Mouse (Mus musculus): ENCODE measurements around the gene Gm49358. TPM values are rescaled to one million over a fixed set of nuclear protein-coding genes. Genes with fewer than 3 reads are reported as not detected.

Gene Gm49358
- polyA plus RNA-seq, 1 experiment from 2014 or later: not detected

DNA sequence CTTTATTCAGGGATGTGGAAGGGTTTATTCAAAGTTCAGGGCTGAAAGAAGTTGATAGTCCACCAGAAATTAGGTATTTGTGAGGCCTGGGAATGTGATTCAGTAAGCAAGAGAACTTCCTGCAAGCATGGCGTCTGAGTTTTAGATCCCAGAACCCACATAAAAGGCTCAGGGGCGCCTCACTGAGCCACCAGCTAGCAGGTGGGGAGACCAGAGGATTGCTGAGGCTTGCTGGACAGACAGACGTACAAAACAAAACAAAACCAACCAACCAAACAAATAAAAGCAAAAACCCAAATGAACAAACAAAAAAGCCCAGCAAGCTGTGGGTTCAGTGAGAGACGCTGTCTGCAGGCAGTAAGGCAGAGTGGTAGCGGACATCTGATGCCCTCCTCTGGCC is 18.9 kb downstream of the Gm49358 start:
- H3K9ac ChIP-seq (ENCODE audit: low read length): no peak overlapping the region
- peak overlapping the region; percentile 73 for H3K27ac ChIP-seq (ENCODE audit: low read length)
- H3K4me3 ChIP-seq (replicated peaks; ENCODE audit: low read length): no peak overlapping the region
- no peak overlapping the region for H3K4me2 ChIP-seq (ENCODE audit: low read depth, low read length)
- 60% methylated on average over 5 of the region's 5 CpGs for WGBS
- H3K4me1 ChIP-seq (ENCODE audit: control insufficient read depth, insufficient read depth, low read length): peaks cover 13% of the 10 kb centered on the region; the same call in 1 of the 2 replicates
- no peaks in the 10 kb centered on the region for H3K9me3 ChIP-seq (replicated peaks; ENCODE audit: control insufficient read depth, low read length)
- no peak for ATAC-seq (ENCODE audit: insufficient read depth, low FRiP score)
- no peaks in the 10 kb centered on the region for H3K36me3 ChIP-seq (ENCODE audit: control insufficient read depth, insufficient read depth, low read length)
- no peaks in the 10 kb centered on the region for H3K27me3 ChIP-seq (ENCODE audit: control insufficient read depth, insufficient read depth, low read length)

DNA sequence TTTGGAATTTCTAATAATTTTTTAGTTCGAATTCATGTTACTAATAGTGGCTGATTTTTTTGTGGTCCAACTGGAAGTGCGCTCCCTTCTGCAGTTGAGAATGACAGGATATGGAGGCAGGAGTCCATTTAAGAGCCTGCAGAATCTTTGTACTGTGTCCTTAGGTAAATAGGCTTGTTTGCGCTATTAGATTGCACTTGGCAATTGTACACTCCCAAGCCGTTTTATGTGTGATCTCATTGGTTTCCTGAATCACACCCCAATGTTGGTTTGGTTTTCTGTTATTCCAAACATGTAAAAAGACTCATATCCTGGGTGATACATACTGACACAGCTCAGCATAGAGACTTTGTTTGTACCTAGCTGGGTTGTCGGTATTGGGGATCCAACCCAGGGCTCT is 19.8 kb downstream of the Gm49358 start:
- Histone ChIP-seq H3K4me2 (ENCODE audit: low read depth, low read length) (no peak overlapping the region), H3K4me3 (replicated peaks; ENCODE audit: low read length) (no peak overlapping the region), H3K36me3 (ENCODE audit: control insufficient read depth, insufficient read depth, low read length) (no peaks in the 10 kb centered on the region), H3K27ac (ENCODE audit: low read length) (no peak overlapping the region), H3K9me3 (replicated peaks; ENCODE audit: control insufficient read depth, low read length) (no peaks in the 10 kb centered on the region), H3K27me3 (ENCODE audit: control insufficient read depth, insufficient read depth, low read length) (no peaks in the 10 kb centered on the region), H3K4me1 (ENCODE audit: control insufficient read depth, insufficient read depth, low read length) (peaks cover 13% of the 10 kb centered on the region; the same call in 1 of the 2 replicates), H3K9ac (ENCODE audit: low read length) (no peak overlapping the region)
- ATAC-seq (ENCODE audit: insufficient read depth, low FRiP score): no peak
- WGBS: 62% methylated on average over 5 of the region's 5 CpGs

DNA sequence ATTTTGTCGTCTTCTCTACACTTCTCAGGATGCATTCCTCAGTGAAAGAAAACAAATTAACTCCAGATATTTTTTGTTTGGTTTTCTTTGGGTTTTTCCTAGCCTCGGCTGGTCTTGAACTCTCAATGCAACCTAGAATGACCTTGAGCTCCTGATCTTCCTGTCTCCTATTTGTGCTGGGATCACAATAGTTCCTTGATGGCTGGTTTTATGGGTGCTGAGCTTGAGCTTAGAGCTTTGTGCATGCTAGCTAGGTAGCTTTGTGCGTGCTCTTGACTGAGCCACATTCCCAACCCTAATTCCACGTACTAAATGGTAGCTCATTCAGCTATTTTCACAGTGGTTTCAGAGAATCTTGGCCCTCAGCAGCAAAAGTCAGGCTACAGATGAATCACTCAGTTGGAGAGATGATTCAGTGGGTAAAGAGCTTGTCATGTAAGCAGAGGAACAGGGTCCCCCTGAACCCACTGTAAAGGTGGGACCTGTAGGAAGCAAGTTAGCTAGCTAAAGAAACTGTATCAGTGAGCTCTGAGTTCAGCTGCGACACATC is 20.4 kb downstream of the Gm49358 start:
- no peak for ATAC-seq (ENCODE audit: insufficient read depth, low FRiP score)
- H3K36me3 ChIP-seq (ENCODE audit: control insufficient read depth, insufficient read depth, low read length): no peaks in the 10 kb centered on the region
- H3K4me1 ChIP-seq (ENCODE audit: control insufficient read depth, insufficient read depth, low read length): peaks cover 13% of the 10 kb centered on the region; the same call in 1 of the 2 replicates
- H3K9ac ChIP-seq (ENCODE audit: low read length): no peak overlapping the region
- no peak overlapping the region for H3K4me3 ChIP-seq (replicated peaks; ENCODE audit: low read length)
- H3K4me2 ChIP-seq (ENCODE audit: low read depth, low read length): no peak overlapping the region
- no peaks in the 10 kb centered on the region for H3K27me3 ChIP-seq (ENCODE audit: control insufficient read depth, insufficient read depth, low read length)
- no peak overlapping the region for H3K27ac ChIP-seq (ENCODE audit: low read length)
- WGBS: 80% methylated on average over 5 of the region's 5 CpGs
- no peaks in the 10 kb centered on the region for H3K9me3 ChIP-seq (replicated peaks; ENCODE audit: control insufficient read depth, low read length)

DNA sequence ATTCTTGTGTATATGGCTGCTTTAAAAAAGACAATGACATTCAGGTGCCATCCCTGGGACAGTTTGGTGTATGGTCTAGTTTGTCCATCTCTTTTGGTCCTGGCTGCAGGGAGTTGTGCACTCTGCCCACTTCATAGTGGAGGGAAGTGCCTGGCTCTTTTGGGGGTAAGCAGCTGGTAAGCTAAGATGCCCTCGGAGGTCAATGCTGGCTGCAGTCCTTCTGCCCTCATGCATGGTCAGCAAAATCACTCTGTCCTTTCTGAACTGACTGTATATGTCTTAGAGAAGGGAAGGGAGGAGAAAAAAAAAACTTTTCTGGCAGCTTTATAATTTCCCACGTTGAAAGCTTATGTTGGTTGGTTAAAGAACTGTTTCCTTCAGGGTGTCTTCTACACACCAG is 21.6 kb downstream of the Gm49358 start:
- no peak overlapping the region for H3K9ac ChIP-seq (ENCODE audit: low read length)
- H3K27ac ChIP-seq (ENCODE audit: low read length): no peak overlapping the region
- H3K4me3 ChIP-seq (replicated peaks; ENCODE audit: low read length): no peak overlapping the region
- H3K36me3 ChIP-seq (ENCODE audit: control insufficient read depth, insufficient read depth, low read length): no peaks in the 10 kb centered on the region
- no peak for ATAC-seq (ENCODE audit: insufficient read depth, low FRiP score)
- no peaks in the 10 kb centered on the region for H3K9me3 ChIP-seq (replicated peaks; ENCODE audit: control insufficient read depth, low read length)
- H3K4me1 ChIP-seq (ENCODE audit: control insufficient read depth, insufficient read depth, low read length): peaks cover 10% of the 10 kb centered on the region; the same call in 1 of the 2 replicates
- WGBS: 56% methylated on average over 2 of the region's 2 CpGs
- H3K27me3 ChIP-seq (ENCODE audit: control insufficient read depth, insufficient read depth, low read length): no peaks in the 10 kb centered on the region
- no peak overlapping the region for H3K4me2 ChIP-seq (ENCODE audit: low read depth, low read length)

DNA sequence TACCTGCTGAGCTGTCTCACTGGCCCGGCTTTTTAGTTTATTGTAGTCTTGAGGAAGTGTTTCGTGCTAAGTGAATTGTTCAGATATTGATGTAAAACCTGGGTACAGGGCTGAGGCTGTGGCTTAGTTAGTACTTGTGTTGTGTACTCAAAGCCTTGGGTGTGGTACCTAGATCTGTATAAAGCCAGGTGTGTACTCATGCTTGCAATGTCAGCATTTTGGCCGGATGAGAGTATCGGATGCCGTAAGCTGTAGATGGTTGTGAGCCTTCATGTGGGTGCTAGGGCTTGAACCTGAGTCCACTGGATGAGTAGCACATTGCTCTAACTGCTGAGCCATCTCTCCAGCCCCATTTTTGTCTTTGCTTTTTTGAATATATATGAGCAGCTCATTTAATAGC is 22.3 kb downstream of the Gm49358 start:
- Histone ChIP-seq H3K36me3 (ENCODE audit: control insufficient read depth, insufficient read depth, low read length) (no peaks in the 10 kb centered on the region), H3K9me3 (replicated peaks; ENCODE audit: control insufficient read depth, low read length) (no peaks in the 10 kb centered on the region), H3K27me3 (ENCODE audit: control insufficient read depth, insufficient read depth, low read length) (no peaks in the 10 kb centered on the region), H3K4me3 (replicated peaks; ENCODE audit: low read length) (no peak overlapping the region), H3K4me2 (ENCODE audit: low read depth, low read length) (no peak overlapping the region), H3K4me1 (ENCODE audit: control insufficient read depth, insufficient read depth, low read length) (peaks cover 6% of the 10 kb centered on the region; the same call in 1 of the 2 replicates), H3K27ac (ENCODE audit: low read length) (no peak overlapping the region), H3K9ac (ENCODE audit: low read length) (no peak overlapping the region)
- 69% methylated on average over 5 of the region's 5 CpGs for WGBS
- no peak for ATAC-seq (ENCODE audit: insufficient read depth, low FRiP score)

DNA sequence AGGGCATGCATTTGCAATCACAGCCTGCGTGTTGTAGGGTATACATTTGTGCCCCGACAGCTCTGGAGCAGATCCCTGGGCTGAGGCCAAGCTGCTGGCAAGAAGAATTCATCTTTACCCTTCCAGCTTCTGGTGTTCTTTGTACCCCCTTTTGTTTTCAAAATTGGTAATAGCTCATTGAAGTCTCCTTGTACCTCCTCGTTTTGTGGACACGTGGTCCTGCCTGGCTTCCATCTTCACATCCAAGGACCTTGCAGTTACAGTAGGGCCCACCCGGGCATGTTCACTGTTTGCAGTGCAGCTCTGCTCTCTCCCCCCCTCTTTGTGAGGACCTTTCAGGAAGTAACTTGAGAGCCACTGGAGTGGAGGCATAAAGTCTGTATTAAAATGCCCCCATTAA is 24.4 kb downstream of the Gm49358 start:
- ATAC-seq (ENCODE audit: insufficient read depth, low FRiP score): no peak
- Histone ChIP-seq H3K9ac (ENCODE audit: low read length) (no peak overlapping the region), H3K4me1 (ENCODE audit: control insufficient read depth, insufficient read depth, low read length) (peaks cover 10% of the 10 kb centered on the region), H3K9me3 (replicated peaks; ENCODE audit: control insufficient read depth, low read length) (no peaks in the 10 kb centered on the region), H3K36me3 (ENCODE audit: control insufficient read depth, insufficient read depth, low read length) (no peaks in the 10 kb centered on the region), H3K4me2 (ENCODE audit: low read depth, low read length) (no peak overlapping the region), H3K27me3 (ENCODE audit: control insufficient read depth, insufficient read depth, low read length) (no peaks in the 10 kb centered on the region), H3K4me3 (replicated peaks; ENCODE audit: low read length) (no peak overlapping the region), H3K27ac (ENCODE audit: low read length) (no peak overlapping the region)
- WGBS: 43% methylated on average over 5 of the region's 5 CpGs

DNA sequence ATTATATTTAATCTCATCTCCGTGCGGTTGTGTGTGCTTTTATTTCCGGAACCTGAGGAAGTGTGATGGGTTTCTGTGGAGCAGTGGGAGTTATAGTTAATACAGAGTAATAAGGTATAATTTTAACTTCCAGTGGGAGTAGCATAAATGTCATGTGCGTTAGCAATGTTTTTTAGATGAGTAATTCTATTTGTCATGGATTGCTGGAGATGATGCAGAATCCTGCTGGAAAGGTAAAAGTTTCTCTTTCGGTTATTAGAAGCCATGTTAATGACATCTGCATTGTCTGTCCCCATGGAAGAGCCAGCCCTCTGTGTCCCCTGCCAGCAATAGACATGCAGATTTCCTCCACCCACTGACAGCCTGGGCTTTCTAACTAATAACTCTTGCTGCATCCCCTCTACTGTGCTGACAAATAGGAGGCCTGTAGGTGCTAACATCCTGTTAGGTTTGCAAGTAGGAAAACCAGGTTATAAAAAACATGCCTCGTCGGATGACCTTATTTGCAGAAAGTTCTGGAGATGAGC is 25.4 kb downstream of the Gm49358 start:
- Histone ChIP-seq H3K36me3 (ENCODE audit: control insufficient read depth, insufficient read depth, low read length) (no peaks in the 10 kb centered on the region), H3K4me3 (replicated peaks; ENCODE audit: low read length) (no peak overlapping the region), H3K4me2 (ENCODE audit: low read depth, low read length) (no peak overlapping the region), H3K4me1 (ENCODE audit: control insufficient read depth, insufficient read depth, low read length) (peaks cover 17% of the 10 kb centered on the region), H3K9me3 (replicated peaks; ENCODE audit: control insufficient read depth, low read length) (no peaks in the 10 kb centered on the region), H3K27me3 (ENCODE audit: control insufficient read depth, insufficient read depth, low read length) (no peaks in the 10 kb centered on the region), H3K9ac (ENCODE audit: low read length) (no peak overlapping the region), H3K27ac (ENCODE audit: low read length) (no peak overlapping the region)
- ATAC-seq (ENCODE audit: insufficient read depth, low FRiP score): no peak
- 87% methylated on average over 7 of the region's 7 CpGs for WGBS

DNA sequence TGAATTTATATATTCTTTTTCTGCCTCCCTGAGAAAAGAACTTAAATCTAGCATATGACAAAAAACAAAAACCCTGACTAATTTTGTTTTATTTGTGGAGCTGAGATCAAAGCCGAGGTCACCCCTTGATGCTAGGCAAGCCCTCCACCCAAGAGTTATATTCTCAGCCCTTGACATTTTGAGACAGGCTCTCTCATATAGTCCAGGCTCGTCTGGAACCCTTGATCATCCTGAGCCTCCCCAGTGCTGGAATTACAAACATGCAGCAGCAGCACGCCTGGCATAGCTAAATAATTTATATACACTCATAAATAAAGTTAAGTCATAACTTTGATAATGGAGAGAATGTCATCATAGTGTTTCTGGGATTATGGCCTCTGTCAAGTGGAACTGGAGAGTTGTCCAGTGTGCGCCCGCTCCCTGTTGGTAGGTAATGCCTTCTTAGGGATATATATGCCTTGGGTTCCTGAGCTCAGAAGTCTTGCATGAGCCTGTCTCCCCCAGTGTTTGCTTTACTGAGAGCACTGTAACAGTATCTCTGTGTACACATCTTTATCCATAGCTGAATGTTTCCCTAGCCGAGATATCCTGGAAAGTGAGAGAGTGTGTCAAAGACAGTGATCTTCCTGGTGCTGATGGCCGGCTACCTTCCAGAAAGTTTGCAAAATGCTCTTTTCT is 27.9 kb downstream of the Gm49358 start:
- H3K9me3 ChIP-seq (replicated peaks; ENCODE audit: control insufficient read depth, low read length): no peaks in the 10 kb centered on the region
- H3K4me3 ChIP-seq (replicated peaks; ENCODE audit: low read length): no peak overlapping the region
- H3K4me2 ChIP-seq (ENCODE audit: low read depth, low read length): no peak overlapping the region
- ATAC-seq (ENCODE audit: insufficient read depth, low FRiP score): 0 out of 2 replicates have a peak, but pooled peaks have one; percentile 19
- H3K9ac ChIP-seq (ENCODE audit: low read length): no peak overlapping the region
- H3K27me3 ChIP-seq (ENCODE audit: control insufficient read depth, insufficient read depth, low read length): no peaks in the 10 kb centered on the region
- no peaks in the 10 kb centered on the region for H3K36me3 ChIP-seq (ENCODE audit: control insufficient read depth, insufficient read depth, low read length)
- no peak overlapping the region for H3K27ac ChIP-seq (ENCODE audit: low read length)
- peaks cover 17% of the 10 kb centered on the region for H3K4me1 ChIP-seq (ENCODE audit: control insufficient read depth, insufficient read depth, low read length)
- WGBS: 50% methylated on average over 7 of the region's 7 CpGs

DNA sequence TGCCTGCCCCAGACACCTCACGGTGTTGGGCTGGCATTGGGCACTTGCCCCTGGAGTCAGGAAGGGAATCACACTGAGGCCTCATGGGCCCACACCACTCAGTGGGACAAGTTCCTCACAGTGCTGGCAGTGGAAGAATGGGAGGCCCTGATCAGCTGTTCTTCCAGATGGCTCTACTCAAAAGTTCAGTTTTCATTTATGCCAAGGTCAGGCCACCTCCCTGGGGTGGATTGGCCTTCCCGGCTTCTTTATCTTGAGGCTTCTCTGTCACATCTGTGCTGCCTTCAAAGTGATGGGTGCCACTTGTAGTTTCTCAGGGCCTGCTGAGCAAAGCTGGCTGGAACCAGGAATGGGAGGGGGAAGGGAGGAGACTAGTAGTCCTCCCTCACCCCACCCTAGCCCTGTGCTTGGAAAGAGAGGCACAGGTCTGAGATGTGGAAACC is 29.8 kb downstream of the Gm49358 start:
- 51% methylated on average over 2 of the region's 2 CpGs for WGBS
- ATAC-seq (ENCODE audit: insufficient read depth, low FRiP score): no peak
- no peaks in the 10 kb centered on the region for H3K36me3 ChIP-seq (ENCODE audit: control insufficient read depth, insufficient read depth, low read length)

More for the DNA sequence above, 29.8 kb downstream of the Gm49358 start:
- Histone ChIP-seq H3K9me3 (replicated peaks; ENCODE audit: control insufficient read depth, low read length) (no peaks in the 10 kb centered on the region), H3K4me1 (ENCODE audit: control insufficient read depth, insufficient read depth, low read length) (peaks cover 17% of the 10 kb centered on the region), H3K4me3 (replicated peaks; ENCODE audit: low read length) (no peak overlapping the region), H3K4me2 (ENCODE audit: low read depth, low read length) (no peak overlapping the region), H3K27ac (ENCODE audit: low read length) (no peak overlapping the region), H3K9ac (ENCODE audit: low read length) (no peak overlapping the region), H3K27me3 (ENCODE audit: control insufficient read depth, insufficient read depth, low read length) (no peaks in the 10 kb centered on the region)
